Mouse (Mus musculus): ENCODE results near the gene Cab39l. TPM values are rescaled to one million over a fixed set of nuclear protein-coding genes. Genes with fewer than 3 reads are reported as not detected.
"Not testable (repeated sequence)": the region's sequence is repeated elsewhere in the genome, so short reads cannot be mapped to it uniquely, and the experiment has no call there.

The Cab39l gene
- polyA plus RNA-seq (2014; fragmentation: Nextera tagmentation; extraction: Ambion mirVana), result 30.5 and 31.1 TPM in 2 replicates

DNA sequence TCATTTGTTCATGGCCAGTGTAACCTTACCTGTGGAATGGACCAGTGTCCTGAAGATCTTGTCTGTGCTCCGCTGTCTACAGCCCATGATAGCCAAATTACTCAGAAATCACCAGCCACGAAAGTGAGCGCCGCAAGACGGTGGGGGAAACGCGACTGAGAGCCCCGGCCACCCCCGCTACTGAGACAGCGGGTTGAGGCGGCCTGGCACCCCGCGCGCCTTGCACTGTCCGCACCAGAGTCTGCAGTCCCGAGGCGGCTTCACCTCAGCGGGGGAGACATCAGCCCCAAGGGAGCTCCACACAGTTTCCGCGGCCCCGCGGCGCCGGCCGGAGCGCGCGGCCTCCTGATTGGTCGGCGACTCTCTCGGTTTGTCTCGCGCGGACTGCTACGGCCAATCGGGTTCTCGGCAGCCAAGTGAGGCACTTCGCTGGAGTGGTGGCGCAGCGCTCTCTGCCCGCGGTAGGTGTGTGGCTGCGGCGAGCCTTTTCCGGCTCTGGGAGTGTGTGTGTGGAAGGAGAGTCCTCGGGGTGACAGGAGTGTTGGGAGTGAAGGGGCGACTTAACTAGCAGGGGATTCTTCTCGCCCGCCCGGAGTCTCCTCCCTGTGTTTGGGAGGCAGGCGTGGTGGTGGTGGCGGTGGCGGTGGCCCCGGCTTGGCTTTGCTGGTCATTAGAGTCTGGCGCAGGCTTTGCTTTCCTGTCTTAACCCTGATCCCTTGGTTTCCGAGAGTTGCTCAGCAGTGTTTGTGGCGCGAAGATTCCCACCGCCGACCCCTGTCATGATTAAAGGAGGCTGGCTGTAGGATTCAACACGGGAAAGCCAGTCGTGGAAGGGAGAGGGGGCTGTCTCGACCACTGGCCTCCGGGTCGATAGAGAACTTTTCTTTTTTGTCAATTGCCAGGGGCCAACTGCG is at the start of gene Cab39l, which contains the start of gene Setdb2:
Cab39l (plus strand) TSS at position 415 of the 914 bp plus-strand sequence.
Setdb2 (minus strand) TSS at position 327 of the 914 bp plus-strand sequence.
- under 1% methylated on average over 66 of the region's 66 CpGs for WGBS (ENCODE audit: insufficient replicate concordance)

DNA sequence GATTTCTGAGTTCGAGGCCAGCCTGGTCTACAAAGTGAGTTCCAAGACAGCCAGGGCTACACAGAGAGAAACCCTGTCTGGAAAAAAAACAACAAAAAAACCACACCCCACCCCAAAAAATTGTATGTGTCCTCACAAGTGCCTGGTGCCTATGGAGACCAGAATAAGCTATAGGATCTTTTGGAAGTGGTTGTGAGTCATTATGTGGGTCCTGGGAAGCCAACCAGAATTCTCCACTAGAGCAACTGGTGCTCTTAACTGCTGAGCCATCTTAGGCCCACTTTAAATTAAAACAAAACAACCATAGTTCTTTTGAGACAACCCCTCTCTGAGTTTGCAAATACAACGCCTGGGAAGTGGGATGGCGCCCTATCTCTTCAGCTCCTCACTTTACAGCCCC is 45.5 kb upstream of the Cab39l start, which contains the start of gene Phf11c:
Phf11c (minus strand) TSS at position 101 of the 400 bp plus-strand sequence.
- H3K9me3 ChIP-seq (replicated peaks; ENCODE audit: control insufficient read depth, low read length), result no peaks in the 10 kb centered on the region
- no peak within 1 kb of the TSS for H3K4me3 ChIP-seq (ENCODE audit: low read depth, low read length)
- no peaks in the 10 kb centered on the region for H3K27me3 ChIP-seq (ENCODE audit: control insufficient read depth, insufficient read depth, low read length)
- no peak within 1 kb of the TSS for H3K9ac ChIP-seq (ENCODE audit: low read depth, low read length)
- no peak within 1 kb of the TSS for H3K27ac ChIP-seq (ENCODE audit: low read depth, low read length)
- ATAC-seq (replicated peaks; ENCODE audit: insufficient number of reproducible peaks, low FRiP score, low TSS enrichment), result no peak
- 89% methylated on average over 3 of the region's 3 CpGs for WGBS (ENCODE audit: insufficient replicate concordance)
- no peak within 1 kb of the TSS for H3K4me2 ChIP-seq
- H3K36me3 ChIP-seq (ENCODE audit: control insufficient read depth, insufficient read depth, low read length), result no peaks in the 10 kb centered on the region
- H3K4me1 ChIP-seq (ENCODE audit: control insufficient read depth, insufficient read depth, low read length), result no peaks in the 10 kb centered on the region

More for the DNA sequence above, at the start of gene Cab39l, which contains the start of gene Setdb2:
- Histone ChIP-seq H3K27ac (ENCODE audit: low read depth, low read length) (peak within 1 kb of the TSS; percentile 88), H3K36me3 (ENCODE audit: control insufficient read depth, insufficient read depth, low read length) (no peaks in the 10 kb centered on the region), H3K4me3 (ENCODE audit: low read depth, low read length) (peak within 1 kb of the TSS; percentile 83), H3K9ac (ENCODE audit: low read depth, low read length) (peak within 1 kb of the TSS; percentile 91), H3K27me3 (ENCODE audit: control insufficient read depth, insufficient read depth, low read length) (no peaks in the 10 kb centered on the region), H3K4me2 (peak within 1 kb of the TSS; percentile 65), H3K9me3 (replicated peaks; ENCODE audit: control insufficient read depth, low read length) (no peaks in the 10 kb centered on the region), H3K4me1 (ENCODE audit: control insufficient read depth, insufficient read depth, low read length) (no peaks in the 10 kb centered on the region)
- peak; percentile 98 for ATAC-seq (replicated peaks; ENCODE audit: insufficient number of reproducible peaks, low FRiP score, low TSS enrichment)

DNA sequence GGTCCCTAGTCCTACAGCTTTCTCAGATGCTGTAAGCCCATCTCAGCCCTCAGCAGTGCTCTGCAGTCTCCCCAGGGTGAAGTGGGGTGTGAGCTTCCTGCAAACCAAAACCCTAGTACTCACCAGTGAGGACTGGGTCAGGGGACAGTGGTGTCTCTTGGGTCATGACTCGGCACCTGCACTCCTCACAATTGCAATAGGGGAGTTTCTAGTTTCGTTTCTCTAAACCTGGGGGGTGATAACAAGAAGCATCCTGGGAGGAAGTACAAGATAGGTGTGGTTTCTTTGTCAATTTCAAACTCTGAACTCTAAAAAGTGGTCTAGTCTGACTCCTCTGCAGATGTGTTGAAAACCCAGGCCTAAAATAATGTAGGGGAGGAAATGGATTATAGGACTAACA is 43.8 kb upstream of the Cab39l start:
- H3K4me2 ChIP-seq, result no peak overlapping the region
- WGBS (ENCODE audit: insufficient replicate concordance), result 65% methylated on average over 2 of the region's 2 CpGs
- no peak overlapping the region for H3K9ac ChIP-seq (ENCODE audit: low read depth, low read length)
- H3K27me3 ChIP-seq (ENCODE audit: control insufficient read depth, insufficient read depth, low read length), result no peaks in the 10 kb centered on the region
- no peaks in the 10 kb centered on the region for H3K4me1 ChIP-seq (ENCODE audit: control insufficient read depth, insufficient read depth, low read length)
- H3K36me3 ChIP-seq (ENCODE audit: control insufficient read depth, insufficient read depth, low read length), result no peaks in the 10 kb centered on the region
- no peak for ATAC-seq (replicated peaks; ENCODE audit: insufficient number of reproducible peaks, low FRiP score, low TSS enrichment)
- H3K27ac ChIP-seq (ENCODE audit: low read depth, low read length), result no peak overlapping the region
- no peaks in the 10 kb centered on the region for H3K9me3 ChIP-seq (replicated peaks; ENCODE audit: control insufficient read depth, low read length)
- no peak overlapping the region for H3K4me3 ChIP-seq (ENCODE audit: low read depth, low read length)

DNA sequence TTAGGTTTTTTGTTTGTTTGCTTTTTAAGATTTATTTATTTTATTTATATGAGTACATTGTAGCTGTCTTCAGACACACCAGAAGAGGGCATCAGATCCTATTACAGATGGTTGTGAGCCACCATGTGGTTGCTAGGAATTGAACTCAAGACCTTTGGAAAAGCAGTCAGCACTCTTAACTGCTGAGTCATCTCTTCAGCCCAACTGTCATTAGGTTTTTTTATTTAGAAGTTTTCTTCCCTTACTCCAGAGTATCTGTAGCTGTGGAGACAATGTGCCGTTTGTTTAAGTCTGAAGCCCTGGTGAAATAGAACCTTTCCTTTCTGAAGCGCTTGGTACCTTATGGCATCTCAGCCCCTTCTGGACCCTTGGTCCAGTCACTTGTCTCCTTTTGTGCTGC is 25.8 kb upstream of the Cab39l start:
- WGBS (ENCODE audit: insufficient replicate concordance), result 93% methylated on average over 2 of the region's 2 CpGs
- not testable (repeated sequence) for H3K4me3 ChIP-seq (ENCODE audit: low read depth, low read length)

DNA sequence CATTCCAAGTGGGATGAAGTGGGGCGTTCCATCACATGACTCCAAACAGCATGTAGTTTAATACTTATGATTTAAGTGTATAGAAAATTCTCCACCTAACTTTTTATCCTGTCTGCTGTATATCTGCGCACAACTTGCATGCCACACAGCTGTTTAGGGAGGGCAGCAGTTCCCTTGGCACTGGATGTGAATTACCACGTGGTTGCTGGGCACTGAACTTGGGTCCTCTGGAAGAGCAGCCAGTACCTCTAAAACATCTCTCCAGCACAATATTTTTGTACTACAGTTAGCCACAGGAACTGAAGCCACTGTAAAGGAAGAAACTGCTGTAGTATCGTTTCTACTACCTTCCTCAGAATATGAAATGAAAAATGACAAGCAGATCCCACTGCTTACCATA is 22.6 kb upstream of the Cab39l start:
- Histone ChIP-seq H3K27me3 (ENCODE audit: control insufficient read depth, insufficient read depth, low read length) (no peaks in the 10 kb centered on the region), H3K27ac (ENCODE audit: low read depth, low read length) (no peak overlapping the region), H3K9ac (ENCODE audit: low read depth, low read length) (no peak overlapping the region), H3K4me3 (ENCODE audit: low read depth, low read length) (no peak overlapping the region), H3K36me3 (ENCODE audit: control insufficient read depth, insufficient read depth, low read length) (peaks cover 6% of the 10 kb centered on the region; the same call in 1 of the 2 replicates), H3K9me3 (replicated peaks; ENCODE audit: control insufficient read depth, low read length) (no peaks in the 10 kb centered on the region), H3K4me2 (no peak overlapping the region), H3K4me1 (ENCODE audit: control insufficient read depth, insufficient read depth, low read length) (no peaks in the 10 kb centered on the region)
- 81% methylated on average over 4 of the region's 4 CpGs for WGBS (ENCODE audit: insufficient replicate concordance)
- no peak for ATAC-seq (replicated peaks; ENCODE audit: insufficient number of reproducible peaks, low FRiP score, low TSS enrichment)

More for the DNA sequence above, 25.8 kb upstream of the Cab39l start:
- H3K27me3 ChIP-seq (ENCODE audit: control insufficient read depth, insufficient read depth, low read length); ATAC-seq (replicated peaks; ENCODE audit: insufficient number of reproducible peaks, low FRiP score, low TSS enrichment); H3K27ac ChIP-seq (ENCODE audit: low read depth, low read length); H3K4me1 ChIP-seq (ENCODE audit: control insufficient read depth, insufficient read depth, low read length); H3K9me3 ChIP-seq (replicated peaks; ENCODE audit: control insufficient read depth, low read length); H3K9ac ChIP-seq (ENCODE audit: low read depth, low read length); H3K36me3 ChIP-seq (ENCODE audit: control insufficient read depth, insufficient read depth, low read length); H3K4me2 ChIP-seq: not testable (repeated sequence)

DNA sequence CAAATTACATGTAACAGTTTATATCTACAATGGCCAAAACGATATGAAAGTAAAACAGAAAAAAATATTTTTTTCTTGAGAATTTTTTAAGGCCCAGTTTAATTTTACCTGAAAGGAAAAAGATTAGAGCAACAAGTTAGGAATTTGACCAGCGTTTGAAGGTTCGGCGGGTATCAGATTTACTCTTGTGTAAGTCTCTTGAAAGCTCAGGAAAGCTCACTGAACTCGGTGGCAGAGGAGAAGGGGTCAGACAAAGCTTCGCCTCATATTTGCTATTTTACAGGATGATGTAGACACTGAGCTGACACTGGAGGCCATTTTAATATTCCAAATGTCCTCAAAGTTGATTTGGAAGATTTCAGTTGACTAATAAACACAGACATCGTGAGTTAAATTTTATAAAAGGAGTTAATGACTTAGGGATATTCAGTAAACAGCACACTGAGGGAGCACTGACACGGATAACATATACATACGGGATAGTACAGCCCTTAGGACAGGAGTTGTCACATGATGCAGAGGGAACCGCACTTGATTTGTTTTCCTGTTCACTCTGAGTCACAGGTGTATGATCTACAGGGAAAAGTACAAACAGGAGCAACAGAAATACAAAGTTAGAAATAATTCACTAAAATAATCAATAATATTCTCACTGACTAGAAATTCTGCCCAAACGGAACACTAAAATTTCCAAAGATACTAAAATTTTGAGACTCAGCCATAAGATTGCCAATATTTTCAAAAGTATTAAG is 17.7 kb upstream of the Cab39l start:
- Histone ChIP-seq H3K9ac (ENCODE audit: low read depth, low read length) (no peak overlapping the region), H3K36me3 (ENCODE audit: control insufficient read depth, insufficient read depth, low read length) (peaks cover 2% of the 10 kb centered on the region; the same call in 1 of the 2 replicates), H3K4me3 (ENCODE audit: low read depth, low read length) (no peak overlapping the region), H3K4me1 (ENCODE audit: control insufficient read depth, insufficient read depth, low read length) (no peaks in the 10 kb centered on the region), H3K4me2 (no peak overlapping the region), H3K9me3 (replicated peaks; ENCODE audit: control insufficient read depth, low read length) (no peaks in the 10 kb centered on the region), H3K27ac (ENCODE audit: low read depth, low read length) (no peak overlapping the region), H3K27me3 (ENCODE audit: control insufficient read depth, insufficient read depth, low read length) (no peaks in the 10 kb centered on the region)
- 86% methylated on average over 11 of the region's 11 CpGs for WGBS (ENCODE audit: insufficient replicate concordance)
- no peak for ATAC-seq (replicated peaks; ENCODE audit: insufficient number of reproducible peaks, low FRiP score, low TSS enrichment)

DNA sequence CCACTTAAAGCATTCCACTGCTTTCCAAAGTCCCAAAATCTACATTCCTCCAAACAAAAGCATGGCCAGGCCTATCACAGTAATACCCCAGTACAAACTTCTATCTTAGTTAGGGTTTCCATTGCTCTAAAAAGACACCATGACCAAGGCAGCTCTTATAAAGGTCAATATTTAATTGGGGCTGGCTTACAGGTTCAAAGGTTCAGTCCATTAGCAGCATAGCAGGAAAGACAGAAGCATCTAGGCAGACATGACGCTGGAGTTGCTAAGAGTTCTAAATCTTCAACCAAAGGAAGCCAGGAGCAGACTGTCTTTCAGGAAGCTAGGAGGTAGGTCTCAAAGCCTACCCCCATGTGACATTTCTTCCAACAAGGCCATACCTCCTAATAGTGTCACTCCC is 10.2 kb upstream of the Cab39l start:
- Histone ChIP-seq H3K9me3 (replicated peaks; ENCODE audit: control insufficient read depth, low read length) (no peaks in the 10 kb centered on the region), H3K36me3 (ENCODE audit: control insufficient read depth, insufficient read depth, low read length) (no peaks in the 10 kb centered on the region), H3K4me3 (ENCODE audit: low read depth, low read length) (no peak overlapping the region), H3K4me1 (ENCODE audit: control insufficient read depth, insufficient read depth, low read length) (no peaks in the 10 kb centered on the region), H3K4me2 (no peak overlapping the region), H3K27ac (ENCODE audit: low read depth, low read length) (no peak overlapping the region), H3K9ac (ENCODE audit: low read depth, low read length) (no peak overlapping the region), H3K27me3 (ENCODE audit: control insufficient read depth, insufficient read depth, low read length) (no peaks in the 10 kb centered on the region)
- ATAC-seq (replicated peaks; ENCODE audit: insufficient number of reproducible peaks, low FRiP score, low TSS enrichment), result no peak
- WGBS (ENCODE audit: insufficient replicate concordance), result 81% methylated on average over 1 of the region's 1 CpGs

DNA sequence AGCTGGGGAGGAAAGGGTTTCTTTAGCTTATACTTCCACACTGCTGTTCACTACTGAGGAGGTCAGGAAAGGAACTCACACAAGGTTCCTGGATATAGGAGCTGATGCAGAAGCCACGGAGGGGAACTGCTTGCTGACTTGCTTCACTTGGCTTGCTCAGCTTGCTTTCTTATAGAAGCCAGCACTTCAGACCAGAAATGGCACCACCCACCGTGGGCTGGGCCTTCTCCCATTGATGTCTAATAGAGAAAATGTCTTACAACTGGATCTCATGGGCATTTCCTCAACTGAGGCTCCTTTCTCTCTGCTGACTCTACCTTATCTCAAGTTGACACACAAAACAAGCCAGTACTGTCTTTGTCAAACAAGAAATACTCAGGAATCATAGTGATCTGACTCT is 6.9 kb upstream of the Cab39l start:
- 55% methylated on average over 2 of the region's 2 CpGs for WGBS (ENCODE audit: insufficient replicate concordance)
- H3K36me3 ChIP-seq (ENCODE audit: control insufficient read depth, insufficient read depth, low read length), result no peaks in the 10 kb centered on the region
- no peaks in the 10 kb centered on the region for H3K9me3 ChIP-seq (replicated peaks; ENCODE audit: control insufficient read depth, low read length)
- ATAC-seq (replicated peaks; ENCODE audit: insufficient number of reproducible peaks, low FRiP score, low TSS enrichment), result no peak
- H3K4me2 ChIP-seq, result no peak overlapping the region
- H3K4me1 ChIP-seq (ENCODE audit: control insufficient read depth, insufficient read depth, low read length), result no peaks in the 10 kb centered on the region
- H3K9ac ChIP-seq (ENCODE audit: low read depth, low read length), result no peak overlapping the region
- H3K4me3 ChIP-seq (ENCODE audit: low read depth, low read length), result no peak overlapping the region
- H3K27me3 ChIP-seq (ENCODE audit: control insufficient read depth, insufficient read depth, low read length), result no peaks in the 10 kb centered on the region
- no peak overlapping the region for H3K27ac ChIP-seq (ENCODE audit: low read depth, low read length)

All from heart, embryonic 11.5 days (tissue).